Mouse (Mus musculus) limb, embryonic 13.5 days (tissue): ENCODE measurements around the gene Ppp2r2d. TPM values are rescaled to one million over a fixed set of nuclear protein-coding genes. Genes with fewer than 3 reads are reported as not detected.

Experiments used
- ATAC-seq: fragments of 200-750 bp; cut with Nextera tagmentation; 2 replicates; pipeline ENCODE4 v1.8.0; 2017; ENCODE audit warnings: low read depth, moderate number of reproducible peaks, moderate TSS enrichment; ENCODE audit not compliant: low FRiP score
- H3K27ac ChIP-seq: fragments of 300-500 bp; sonication (generic); 2 replicates; pipeline ENCODE4 v1.5.1; 2015; ENCODE audit warnings: inconsistent platforms, mild to moderate bottlenecking, moderate library complexity
- H3K27me3 ChIP-seq: fragments of 300-500 bp; sonication (generic); 2 replicates; pipeline ENCODE4 v1.6.1; 2015; ENCODE audit warnings: mild to moderate bottlenecking, inconsistent platforms
- H3K36me3 ChIP-seq: fragments of 300-500 bp; sonication (generic); 2 replicates; pipeline ENCODE4 v1.6.1; 2015; ENCODE audit warnings: inconsistent platforms, mild to moderate bottlenecking, moderate library complexity
- H3K4me1 ChIP-seq: fragments of 300-500 bp; sonication (generic); 2 replicates; pipeline ENCODE4 v1.6.1; 2015; ENCODE audit warnings: inconsistent platforms
- H3K4me2 ChIP-seq: fragments of 300-500 bp; sonication (generic); replicated peaks from 2 replicates; pipeline ENCODE4 v1.6.1; 2015; ENCODE audit warnings: inconsistent platforms, mild to moderate bottlenecking, moderate library complexity
- H3K4me3 ChIP-seq: fragments of 300-500 bp; sonication (generic); 2 replicates; pipeline ENCODE4 v1.5.1; 2015; ENCODE audit warnings: moderate library complexity, mild to moderate bottlenecking, inconsistent platforms
- H3K9ac ChIP-seq: fragments of 300-500 bp; sonication (generic); 2 replicates; pipeline ENCODE4 v1.6.1; 2015; ENCODE audit warnings: mild to moderate bottlenecking, inconsistent platforms
- H3K9me3 ChIP-seq: fragments of 300-500 bp; sonication (generic); 2 replicates; pipeline ENCODE4 v1.6.1; 2016; ENCODE audit warnings: inconsistent platforms
- WGBS: fragments of 180-500 bp; shearing (Covaris S2); methylation state at CpG from one replicate; pipeline ENCODE4 v1.1.7; 2015; 5-methylcytosine and 5-hydroxymethylcytosine counted together
- polyA plus RNA-seq: library from polyadenylated mRNA; unstranded; fragments of >200 nt; fragmentation: Nextera tagmentation; extraction: Ambion mirVana; gene quantifications from 2 replicates; pipeline ENCODE4 v1.2.1, GENCODE M21; 2015

The Ppp2r2d gene
- polyA plus RNA-seq, 1 experiment from 2014 or later: 39.7 TPM

DNA sequence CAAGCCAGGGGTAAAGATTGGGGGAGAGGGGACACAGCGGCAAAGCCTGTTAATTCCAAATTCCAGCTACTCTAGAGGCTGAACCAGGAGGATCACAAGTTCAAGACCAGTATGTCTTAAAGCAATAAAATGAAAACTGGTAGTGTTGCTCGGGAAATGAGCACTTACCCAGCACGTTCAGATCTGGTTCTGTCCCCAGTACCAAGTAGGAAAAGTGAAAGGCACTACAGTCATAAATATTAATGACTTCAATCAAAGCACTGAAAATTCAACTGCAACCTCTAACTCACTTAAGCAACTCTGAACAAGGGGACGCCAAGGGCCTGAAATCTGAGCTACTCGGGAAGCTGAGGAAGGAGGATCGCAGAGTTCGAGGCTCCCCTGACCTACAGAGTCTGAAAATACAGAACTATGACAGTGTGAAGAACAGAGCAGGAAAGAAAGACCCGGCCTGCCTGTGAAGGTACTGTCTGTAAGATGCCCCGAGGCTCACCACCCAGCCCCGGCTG lies 62.9 kb downstream of the Ppp2r2d start:
- Histone ChIP-seq H3K27me3 (no peaks in the 10 kb centered on the region), H3K27ac (peak overlapping the region; percentile 76; the same call in 1 of the 2 replicates), H3K4me2 (peak overlapping the region; percentile 75), H3K9me3 (no peaks in the 10 kb centered on the region), H3K36me3 (peaks cover 11% of the 10 kb centered on the region; the same call in 1 of the 2 replicates), H3K9ac (peak overlapping the region; percentile 89), H3K4me1 (peaks cover 46% of the 10 kb centered on the region), H3K4me3 (peak overlapping the region; percentile 86)
- ATAC-seq: no peak; the same call in 1 of the 2 replicates
- 2% methylated on average over 10 of the region's 10 CpGs for WGBS

DNA sequence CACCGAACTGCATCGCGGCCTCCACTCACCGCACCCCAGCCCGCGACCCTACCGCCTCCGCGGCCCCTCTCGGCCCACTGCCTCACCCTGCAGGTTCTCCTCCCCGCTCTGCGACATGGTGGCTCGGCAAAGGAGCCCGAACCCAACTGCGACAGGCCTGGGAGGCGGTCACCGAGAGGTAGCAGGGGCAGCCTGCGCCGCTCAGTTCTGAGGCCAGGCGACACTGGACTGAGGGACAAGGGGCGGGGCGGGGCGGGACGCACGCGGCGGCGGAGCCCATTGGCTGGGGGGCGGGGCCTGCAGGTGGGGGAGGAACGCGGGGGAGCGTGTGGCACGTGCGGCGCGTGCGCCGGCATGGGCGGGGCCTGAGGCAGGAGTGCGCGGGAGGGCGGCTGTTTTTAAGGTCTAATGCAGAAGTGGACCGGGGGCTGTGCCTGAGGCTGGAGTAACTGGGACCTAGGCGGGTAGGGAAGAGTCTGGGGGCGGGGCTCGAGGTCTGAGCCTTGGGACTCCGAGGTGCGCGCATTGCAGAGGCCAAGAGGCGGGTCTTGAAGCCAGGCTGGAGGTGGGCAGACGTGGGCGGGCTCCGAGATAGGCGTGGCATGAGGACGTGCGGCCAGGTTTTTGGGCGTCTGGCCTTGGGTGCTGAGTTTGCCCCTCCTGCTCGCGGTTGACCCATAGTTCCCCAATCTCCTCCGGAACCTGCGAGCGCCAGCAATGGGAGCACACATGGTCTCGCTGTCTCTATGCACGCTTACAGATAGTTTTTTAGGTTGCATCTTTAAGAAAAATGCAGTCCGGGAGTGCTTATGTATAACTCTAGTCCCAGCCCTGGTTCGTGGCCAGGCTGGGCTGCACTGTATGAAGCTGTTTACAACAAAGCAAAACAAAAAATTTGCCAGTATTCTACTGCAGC lies 63.7 kb downstream of the Ppp2r2d start, which contains the start of gene Bnip3:
Bnip3 (minus strand) TSS at position 243 of the 916 bp plus-strand sequence.
- H3K9ac ChIP-seq: peak within 1 kb of the TSS; percentile 89
- H3K9me3 ChIP-seq: no peaks in the 10 kb centered on the region
- no peaks in the 10 kb centered on the region for H3K27me3 ChIP-seq
- peak; percentile 95 for ATAC-seq
- H3K4me3 ChIP-seq: peak within 1 kb of the TSS; percentile 86
- H3K36me3 ChIP-seq: peaks cover 11% of the 10 kb centered on the region; the same call in 1 of the 2 replicates
- H3K4me2 ChIP-seq: peak within 1 kb of the TSS; percentile 75
- WGBS: under 1% methylated on average over 66 of the region's 66 CpGs
- H3K4me1 ChIP-seq: peaks cover 42% of the 10 kb centered on the region
- peak within 1 kb of the TSS; percentile 84; the same call in 1 of the 2 replicates for H3K27ac ChIP-seq

DNA sequence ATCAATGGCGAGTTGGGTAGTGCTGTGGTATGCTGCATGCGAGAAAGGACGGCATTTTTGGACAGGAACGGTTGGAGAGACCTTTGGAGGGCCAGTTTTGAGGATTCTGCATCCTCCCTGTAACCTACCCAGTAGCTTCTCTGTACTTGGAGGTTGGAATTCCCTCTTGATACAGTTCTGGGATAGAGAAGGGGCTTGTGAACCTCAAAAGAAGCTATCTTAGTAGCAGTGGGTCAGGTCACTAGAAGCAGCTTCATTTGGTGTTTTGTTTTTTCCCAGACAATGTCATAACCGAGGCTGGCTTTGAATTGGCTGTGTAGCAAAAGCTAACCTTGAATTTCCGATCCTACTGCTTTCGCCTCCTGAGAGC lies 64.3 kb downstream of the Ppp2r2d start:
- H3K9ac ChIP-seq: peak overlapping the region; percentile 89

DNA sequence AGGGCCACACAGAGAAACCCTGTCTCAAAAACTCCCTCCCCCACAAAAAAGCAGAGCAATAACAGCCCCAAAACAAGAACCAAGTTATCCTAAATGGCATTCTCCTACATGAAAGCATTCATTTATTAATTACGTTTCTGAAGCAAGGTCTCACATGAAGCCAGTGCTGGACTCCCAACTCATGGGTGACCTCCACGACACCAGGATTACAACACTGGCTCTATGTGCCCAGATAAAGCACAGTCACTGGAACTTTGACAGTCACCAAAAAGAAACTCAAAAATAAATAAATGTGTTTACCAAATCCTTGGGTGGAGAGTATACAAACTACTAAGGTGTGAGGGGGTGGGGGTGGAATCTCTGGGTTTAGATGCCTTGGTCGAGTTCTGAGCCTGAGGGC lies 67.7 kb downstream of the Ppp2r2d start:
- H3K4me2 ChIP-seq: no peak overlapping the region
- no peak for ATAC-seq
- H3K4me1 ChIP-seq: peaks cover 14% of the 10 kb centered on the region
- H3K9me3 ChIP-seq: no peaks in the 10 kb centered on the region
- H3K27ac ChIP-seq: no peak overlapping the region
- 69% methylated on average over 3 of the region's 3 CpGs for WGBS
- no peaks in the 10 kb centered on the region for H3K36me3 ChIP-seq
- no peak overlapping the region for H3K9ac ChIP-seq
- H3K4me3 ChIP-seq: no peak overlapping the region
- H3K27me3 ChIP-seq: no peaks in the 10 kb centered on the region

More for the DNA sequence above, 64.3 kb downstream of the Ppp2r2d start:
- 24% methylated on average over 7 of the region's 7 CpGs for WGBS
- peak overlapping the region; percentile 86 for H3K4me3 ChIP-seq
- H3K27ac ChIP-seq: peak overlapping the region; percentile 84; the same call in 1 of the 2 replicates
- peaks cover 42% of the 10 kb centered on the region for H3K4me1 ChIP-seq
- ATAC-seq: no peak
- no peaks in the 10 kb centered on the region for H3K9me3 ChIP-seq
- no peaks in the 10 kb centered on the region for H3K27me3 ChIP-seq
- 0 out of 2 replicates have a peak, but pooled peaks cover 6% of the 10 kb centered on the region for H3K36me3 ChIP-seq
- peak overlapping the region; percentile 75 for H3K4me2 ChIP-seq

DNA sequence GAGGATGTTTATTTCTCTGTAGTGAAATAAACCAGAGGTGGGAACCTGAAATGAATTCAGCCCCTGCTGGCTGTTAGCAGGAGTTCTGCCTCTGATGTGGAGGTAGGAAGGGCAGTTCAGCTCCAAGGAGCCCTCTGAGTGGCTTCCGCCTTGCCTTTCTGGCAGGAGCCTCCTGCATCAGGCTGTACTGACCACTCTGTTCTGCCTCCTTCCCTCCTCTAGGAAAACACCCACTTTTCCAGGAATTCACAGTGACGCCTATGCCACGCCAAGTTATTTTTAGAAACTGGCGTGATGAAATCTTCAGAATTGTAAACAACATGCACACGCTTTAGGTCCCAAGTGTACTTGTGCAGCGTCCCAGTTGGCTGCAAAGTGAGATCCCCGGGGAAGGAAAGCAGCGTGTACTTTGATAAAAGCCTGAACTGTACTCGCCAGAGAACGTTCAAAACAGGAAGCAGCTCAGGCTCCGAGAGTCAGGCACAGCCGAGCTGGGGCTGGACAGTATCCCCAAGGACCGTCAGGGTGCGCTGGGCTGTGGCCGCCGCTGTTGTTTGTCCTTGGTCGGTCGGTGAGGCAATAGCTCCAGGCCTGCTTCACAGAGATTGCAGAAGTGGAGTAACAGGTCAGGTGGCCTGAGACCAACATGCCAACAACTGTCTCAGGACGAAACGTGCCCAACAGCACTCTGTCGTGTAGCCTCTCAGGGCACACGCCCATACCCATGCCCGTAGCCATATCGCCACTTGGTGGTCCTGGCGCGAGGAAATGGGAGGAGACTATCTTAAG lies 73.5 kb downstream of the Ppp2r2d start:
- Histone ChIP-seq H3K4me2 (peak overlapping the region; percentile 73), H3K36me3 (no peaks in the 10 kb centered on the region), H3K9me3 (no peaks in the 10 kb centered on the region), H3K27ac (no peak overlapping the region), H3K4me3 (peak overlapping the region; percentile 37), H3K9ac (peak overlapping the region; percentile 62), H3K27me3 (no peaks in the 10 kb centered on the region), H3K4me1 (peaks cover 11% of the 10 kb centered on the region)
- ATAC-seq: peak; percentile 69
- WGBS: 2% methylated on average over 26 of the region's 26 CpGs

DNA sequence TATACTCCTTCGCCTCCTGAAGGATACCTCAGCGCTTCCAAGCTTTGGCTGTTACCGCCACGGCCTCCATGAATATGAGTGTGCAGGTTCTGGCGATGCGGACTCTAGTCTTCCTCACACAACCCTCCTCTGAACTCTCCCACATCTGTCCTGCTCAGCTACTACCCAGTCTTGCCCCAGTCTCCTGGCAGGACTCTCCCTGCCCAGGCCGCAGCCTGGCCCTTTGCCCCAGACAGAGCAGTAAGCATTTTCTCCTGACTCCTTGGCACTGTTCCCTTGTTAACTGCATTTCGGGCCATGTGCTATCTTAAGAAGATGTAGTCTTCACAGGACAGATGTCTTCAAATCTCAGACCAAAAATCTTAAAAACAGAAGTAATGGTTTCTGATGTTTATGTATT lies 75.7 kb downstream of the Ppp2r2d start:
- no peak for ATAC-seq
- no peaks in the 10 kb centered on the region for H3K9me3 ChIP-seq
- no peak overlapping the region for H3K27ac ChIP-seq
- H3K36me3 ChIP-seq: no peaks in the 10 kb centered on the region
- H3K9ac ChIP-seq: no peak overlapping the region
- H3K4me1 ChIP-seq: peaks cover 11% of the 10 kb centered on the region
- 94% methylated on average over 8 of the region's 8 CpGs for WGBS
- no peaks in the 10 kb centered on the region for H3K27me3 ChIP-seq
- no peak overlapping the region for H3K4me2 ChIP-seq
- no peak overlapping the region for H3K4me3 ChIP-seq

DNA sequence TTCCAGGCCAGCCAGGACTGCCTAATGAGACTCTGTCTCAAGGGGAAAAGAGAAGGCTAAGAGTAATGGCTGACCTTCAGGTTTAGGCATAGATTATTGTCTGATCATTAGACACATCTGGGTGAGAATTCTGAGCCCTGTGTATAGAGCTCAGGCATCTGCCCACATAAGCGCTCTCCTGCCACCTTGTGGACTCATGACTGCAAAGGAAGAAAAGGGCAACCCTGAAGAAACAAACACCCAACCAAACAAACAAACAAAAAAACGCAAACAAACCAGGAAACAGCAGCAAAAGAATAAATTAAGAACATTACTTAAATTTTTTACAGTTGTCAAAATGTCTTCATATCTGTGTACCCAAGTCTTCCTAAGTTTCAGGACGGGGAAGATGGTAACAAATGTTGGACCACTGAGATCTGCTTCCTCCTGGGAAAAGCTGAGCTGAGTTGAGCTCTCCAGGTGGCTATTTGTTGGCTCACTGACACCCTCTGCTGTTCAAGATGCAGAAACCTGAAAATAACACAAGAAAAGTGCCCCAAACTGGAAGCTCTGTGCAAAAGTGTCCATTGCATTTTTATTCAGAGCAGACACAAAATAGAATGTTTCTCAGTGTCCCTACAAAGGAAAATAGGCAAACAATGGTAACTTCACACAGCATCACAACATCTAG lies 78.0 kb downstream of the Ppp2r2d start:
- H3K27me3 ChIP-seq: no peaks in the 10 kb centered on the region
- H3K36me3 ChIP-seq: no peaks in the 10 kb centered on the region
- H3K4me2 ChIP-seq: no peak overlapping the region
- H3K4me3 ChIP-seq: no peak overlapping the region
- H3K9me3 ChIP-seq: no peaks in the 10 kb centered on the region
- no peak overlapping the region for H3K9ac ChIP-seq
- WGBS: 8% methylated on average over 3 of the region's 3 CpGs
- ATAC-seq: no peak
- peaks cover 10% of the 10 kb centered on the region for H3K4me1 ChIP-seq
- no peak overlapping the region for H3K27ac ChIP-seq

DNA sequence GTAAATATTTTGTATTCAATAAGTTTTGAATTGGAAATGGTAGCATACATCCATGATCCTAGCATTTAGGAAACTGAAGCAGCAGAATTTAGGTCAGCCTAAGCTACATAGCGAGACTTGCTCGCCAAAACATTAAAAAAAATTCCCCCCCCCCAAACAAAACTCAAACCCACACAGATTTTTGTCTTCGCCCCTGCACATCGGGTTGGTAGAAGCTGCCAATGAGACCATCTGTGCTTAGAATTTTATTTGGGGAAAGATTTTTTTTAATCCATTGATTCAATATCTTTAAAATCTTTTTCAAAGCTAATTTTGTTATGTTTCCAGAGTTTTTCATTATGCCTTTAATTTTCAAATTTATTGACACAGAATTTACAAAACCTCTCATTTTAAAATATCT lies 82.6 kb downstream of the Ppp2r2d start:
- WGBS: 88% methylated on average over 4 of the region's 4 CpGs
- H3K9ac ChIP-seq: no peak overlapping the region
- H3K9me3 ChIP-seq: no peaks in the 10 kb centered on the region
- H3K4me3 ChIP-seq: no peak overlapping the region
- no peak overlapping the region for H3K27ac ChIP-seq
- no peaks in the 10 kb centered on the region for H3K36me3 ChIP-seq
- no peak overlapping the region for H3K4me2 ChIP-seq
- no peaks in the 10 kb centered on the region for H3K4me1 ChIP-seq
- ATAC-seq: no peak
- no peaks in the 10 kb centered on the region for H3K27me3 ChIP-seq

Other genes starting within 250 kb of the Ppp2r2d start
- 14.3 TPM in 2 replicates for gene Mapk1ip1, start 194 bp downstream of the Ppp2r2d start, polyA plus RNA-seq
- gene Bnip3, start 63.4 kb downstream of the Ppp2r2d start, polyA plus RNA-seq: 133 and 134 TPM in 2 replicates
- gene Jakmip3, start 94.7 kb downstream of the Ppp2r2d start, polyA plus RNA-seq: 0.45 and 0.46 TPM in 2 replicates
- gene Dpysl4, start 239.9 kb downstream of the Ppp2r2d start, polyA plus RNA-seq: 24.3 and 24.4 TPM in 2 replicates